Mouse (Mus musculus): Measurements from ENCODE around the gene Tyw5. TPM values are rescaled to one million over a fixed set of nuclear protein-coding genes. Genes with fewer than 3 reads are reported as not detected.
A peak's percentile ranks its signal among the peaks of the same experiment; 100 is the strongest.

The Tyw5 gene
- 32.4 and 36.3 TPM in 2 replicates for polyA plus RNA-seq (2015; fragmentation: Nextera tagmentation; extraction: Ambion mirVana)

- under 1% methylated on average over 72 of the region's 72 CpGs for WGBS
- ATAC-seq (ENCODE audit: borderline replicate concordance, extremely low read depth, low FRiP score, low TSS enrichment): peak; percentile 91
Observed at GRCm38 (mm10) chr1:57406187-57407151, at the start of gene Tyw5, which contains the start of gene Maip1. Gene Tyw5 (minus strand): TSS chr1:57407101. Gene Maip1 (plus strand): TSS chr1:57406328.

GRCm38 (mm10) chr1:57450241-57450640 lies 43.3 kb upstream of the Tyw5 start:
- no peak overlapping the region for H3K9ac ChIP-seq
- H3K27me3 ChIP-seq: no peaks in the 10 kb centered on the region
- ATAC-seq (ENCODE audit: borderline replicate concordance, extremely low read depth, low FRiP score, low TSS enrichment): no peak
- H3K9me3 ChIP-seq: no peaks in the 10 kb centered on the region
- H3K4me2 ChIP-seq: no peak overlapping the region
- no peaks in the 10 kb centered on the region for H3K4me1 ChIP-seq
- no peaks in the 10 kb centered on the region for H3K36me3 ChIP-seq
- H3K27ac ChIP-seq: no peak overlapping the region
- 96% methylated on average over 1 of the region's 1 CpGs for WGBS
- no peak overlapping the region for H3K4me3 ChIP-seq

More at GRCm38 (mm10) chr1:57406187-57407151, at the start of gene Tyw5, which contains the start of gene Maip1:
- peak within 1 kb of the TSS; percentile 95 for H3K27ac ChIP-seq
- peaks cover 25% of the 10 kb centered on the region for H3K4me1 ChIP-seq
- no peaks in the 10 kb centered on the region for H3K9me3 ChIP-seq
- H3K4me3 ChIP-seq: peak within 1 kb of the TSS; percentile 80
- H3K27me3 ChIP-seq: no peaks in the 10 kb centered on the region
- H3K9ac ChIP-seq: peak within 1 kb of the TSS; percentile 89
- H3K36me3 ChIP-seq: no peaks in the 10 kb centered on the region
- peak within 1 kb of the TSS; percentile 57 for H3K4me2 ChIP-seq

- no peak for ATAC-seq (ENCODE audit: borderline replicate concordance, extremely low read depth, low FRiP score, low TSS enrichment)
- Histone ChIP-seq H3K9me3 (no peaks in the 10 kb centered on the region), H3K27ac (no peak overlapping the region), H3K4me3 (no peak overlapping the region), H3K4me1 (no peaks in the 10 kb centered on the region), H3K27me3 (no peaks in the 10 kb centered on the region), H3K4me2 (no peak overlapping the region), H3K9ac (no peak overlapping the region), H3K36me3 (no peaks in the 10 kb centered on the region)
- 54% methylated on average over 10 of the region's 10 CpGs for WGBS
Observed at GRCm38 (mm10) chr1:57445679-57446078, 38.8 kb upstream of the Tyw5 start.

DNA sequence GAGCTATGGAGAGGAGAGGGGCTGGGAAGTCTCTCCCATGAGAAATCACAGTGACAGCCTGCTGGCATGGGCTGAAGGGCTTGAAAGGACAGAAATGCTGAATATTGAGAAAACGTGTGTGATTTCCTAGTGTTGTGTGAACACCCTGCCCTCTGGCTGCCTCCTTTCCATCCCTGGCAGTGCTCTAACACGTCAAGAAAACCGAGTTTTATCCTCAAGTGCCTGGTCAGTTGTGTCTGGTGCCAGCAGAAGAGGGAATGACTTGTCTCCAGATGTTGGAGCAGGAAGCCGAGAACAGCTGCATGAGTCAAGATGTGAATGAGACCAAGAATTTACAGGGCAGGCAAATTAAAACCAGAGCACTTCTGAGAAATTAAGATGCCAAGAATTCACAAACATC lies 33.9 kb upstream of the Tyw5 start:
- no peak for ATAC-seq (ENCODE audit: borderline replicate concordance, extremely low read depth, low FRiP score, low TSS enrichment)
- Histone ChIP-seq H3K4me1 (peaks cover 5% of the 10 kb centered on the region; the same call in 1 of the 2 replicates), H3K9me3 (no peaks in the 10 kb centered on the region), H3K9ac (no peak overlapping the region), H3K4me3 (no peak overlapping the region), H3K4me2 (no peak overlapping the region), H3K36me3 (no peaks in the 10 kb centered on the region), H3K27me3 (no peaks in the 10 kb centered on the region), H3K27ac (no peak overlapping the region)
- 37% methylated on average over 4 of the region's 4 CpGs for WGBS

- Histone ChIP-seq H3K4me3 (no peak overlapping the region), H3K27ac (no peak overlapping the region), H3K4me1 (peaks cover 6% of the 10 kb centered on the region; the same call in 1 of the 2 replicates)
Observed at GRCm38 (mm10) chr1:57439026-57439425, 32.1 kb upstream of the Tyw5 start.

GRCm38 (mm10) chr1:57436954-57437353 lies 30.1 kb upstream of the Tyw5 start:
- 19% methylated on average over 9 of the region's 9 CpGs for WGBS
- ATAC-seq (ENCODE audit: borderline replicate concordance, extremely low read depth, low FRiP score, low TSS enrichment): peak; percentile 57
- H3K27ac ChIP-seq: peak overlapping the region; percentile 60

More at GRCm38 (mm10) chr1:57439026-57439425, 32.1 kb upstream of the Tyw5 start:
- 78% methylated on average over 6 of the region's 6 CpGs for WGBS
- ATAC-seq (ENCODE audit: borderline replicate concordance, extremely low read depth, low FRiP score, low TSS enrichment): no peak
- Histone ChIP-seq H3K4me2 (no peak overlapping the region), H3K9me3 (no peaks in the 10 kb centered on the region), H3K36me3 (no peaks in the 10 kb centered on the region), H3K27me3 (no peaks in the 10 kb centered on the region), H3K9ac (no peak overlapping the region)

DNA sequence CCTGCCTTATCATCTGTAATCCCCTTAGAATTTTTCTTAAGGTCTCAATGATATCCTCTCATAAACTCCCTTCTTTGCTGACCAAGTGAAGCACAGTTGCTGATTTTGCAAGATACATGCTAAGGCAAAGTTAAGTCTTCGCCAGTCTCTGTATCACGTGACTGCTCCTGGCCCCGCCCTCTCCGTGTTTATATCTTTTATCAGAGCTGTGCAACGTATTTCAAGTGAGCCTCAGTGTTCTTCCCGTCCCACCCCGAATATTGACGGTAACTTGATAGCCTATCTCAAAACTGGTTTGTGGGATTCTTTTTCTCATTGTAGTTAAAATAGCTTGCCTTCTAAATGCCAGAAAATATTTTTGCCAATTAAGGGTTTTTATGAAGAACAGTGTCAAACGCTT lies 29.5 kb upstream of the Tyw5 start:
- peak overlapping the region; percentile 23; the same call in 1 of the 2 replicates for H3K9ac ChIP-seq
- peak; percentile 80; the same call in 1 of the 2 replicates for ATAC-seq (ENCODE audit: borderline replicate concordance, extremely low read depth, low FRiP score, low TSS enrichment)

More at GRCm38 (mm10) chr1:57436954-57437353, 30.1 kb upstream of the Tyw5 start:
- Histone ChIP-seq H3K4me2 (peak overlapping the region; percentile 52), H3K4me1 (peaks cover 6% of the 10 kb centered on the region; the same call in 1 of the 2 replicates), H3K4me3 (peak overlapping the region; percentile 29), H3K27me3 (no peaks in the 10 kb centered on the region), H3K9ac (peak overlapping the region; percentile 23; the same call in 1 of the 2 replicates), H3K36me3 (no peaks in the 10 kb centered on the region), H3K9me3 (no peaks in the 10 kb centered on the region)

GRCm38 (mm10) chr1:57433141-57433540 lies 26.2 kb upstream of the Tyw5 start:
- Histone ChIP-seq H3K27me3 (no peaks in the 10 kb centered on the region), H3K4me3 (no peak overlapping the region), H3K36me3 (no peaks in the 10 kb centered on the region), H3K9me3 (no peaks in the 10 kb centered on the region), H3K27ac (no peak overlapping the region), H3K4me2 (no peak overlapping the region), H3K4me1 (peaks cover 17% of the 10 kb centered on the region), H3K9ac (no peak overlapping the region)
- WGBS: 83% methylated on average over 7 of the region's 7 CpGs
- ATAC-seq (ENCODE audit: borderline replicate concordance, extremely low read depth, low FRiP score, low TSS enrichment): no peak

More for the DNA sequence above, 29.5 kb upstream of the Tyw5 start:
- Histone ChIP-seq H3K4me2 (peak overlapping the region; percentile 52), H3K27ac (peak overlapping the region; percentile 60), H3K4me1 (peaks cover 6% of the 10 kb centered on the region; the same call in 1 of the 2 replicates), H3K4me3 (peak overlapping the region; percentile 29), H3K36me3 (no peaks in the 10 kb centered on the region), H3K27me3 (no peaks in the 10 kb centered on the region), H3K9me3 (no peaks in the 10 kb centered on the region)
- 26% methylated on average over 9 of the region's 9 CpGs for WGBS

DNA sequence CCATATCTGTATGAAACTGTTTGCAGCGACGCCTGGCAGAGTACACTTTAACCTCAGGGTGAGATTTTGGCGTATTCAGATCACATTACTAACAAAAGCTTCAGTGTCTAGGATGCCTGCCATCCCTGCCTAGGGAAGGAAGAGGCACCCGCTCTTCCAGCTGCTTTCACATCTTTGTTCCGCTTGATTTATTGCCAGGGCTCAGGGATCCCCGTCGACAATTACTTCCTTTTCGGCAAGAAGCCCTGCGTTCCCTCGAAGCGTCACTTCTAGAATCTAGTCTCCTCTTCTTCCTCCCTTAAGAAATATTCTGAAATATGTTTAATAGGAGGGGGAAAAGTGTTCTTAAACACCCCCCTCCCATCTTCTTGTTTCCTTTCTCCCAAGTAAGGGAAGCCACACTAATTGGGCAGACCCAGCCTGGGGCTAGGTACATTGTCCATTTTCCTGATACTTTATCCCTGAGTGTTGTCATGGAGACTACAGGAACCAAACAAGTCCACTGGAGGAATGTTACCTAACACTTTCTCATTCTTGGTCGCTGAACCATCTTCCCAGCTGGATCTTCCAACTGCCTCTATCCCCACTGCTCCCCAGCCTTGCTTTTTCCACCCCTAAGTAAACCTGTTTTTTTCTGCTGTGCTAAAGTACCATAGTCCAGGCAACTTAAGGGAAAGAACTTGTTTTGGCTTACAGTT lies 23.0 kb upstream of the Tyw5 start:
- Histone ChIP-seq H3K27me3 (no peaks in the 10 kb centered on the region), H3K27ac (no peak overlapping the region), H3K4me2 (peak overlapping the region; percentile 45), H3K9me3 (no peaks in the 10 kb centered on the region), H3K9ac (no peak overlapping the region), H3K4me1 (peaks cover 11% of the 10 kb centered on the region), H3K36me3 (no peaks in the 10 kb centered on the region), H3K4me3 (no peak overlapping the region)
- WGBS: 16% methylated on average over 12 of the region's 12 CpGs
- 0 out of 2 replicates have a peak, but pooled peaks have one; percentile 17 for ATAC-seq (ENCODE audit: borderline replicate concordance, extremely low read depth, low FRiP score, low TSS enrichment)

- ATAC-seq (ENCODE audit: borderline replicate concordance, extremely low read depth, low FRiP score, low TSS enrichment): peak; percentile 42; the same call in 1 of the 2 replicates
- H3K9me3 ChIP-seq: no peaks in the 10 kb centered on the region
- H3K9ac ChIP-seq: no peak overlapping the region
- H3K4me2 ChIP-seq: peak overlapping the region; percentile 35
- H3K4me3 ChIP-seq: no peak overlapping the region
- no peaks in the 10 kb centered on the region for H3K36me3 ChIP-seq
- peaks cover 11% of the 10 kb centered on the region for H3K4me1 ChIP-seq
- 51% methylated on average over 16 of the region's 16 CpGs for WGBS
- no peak overlapping the region for H3K27ac ChIP-seq
- H3K27me3 ChIP-seq: no peaks in the 10 kb centered on the region
Observed at GRCm38 (mm10) chr1:57428368-57429308, 21.7 kb upstream of the Tyw5 start.

DNA sequence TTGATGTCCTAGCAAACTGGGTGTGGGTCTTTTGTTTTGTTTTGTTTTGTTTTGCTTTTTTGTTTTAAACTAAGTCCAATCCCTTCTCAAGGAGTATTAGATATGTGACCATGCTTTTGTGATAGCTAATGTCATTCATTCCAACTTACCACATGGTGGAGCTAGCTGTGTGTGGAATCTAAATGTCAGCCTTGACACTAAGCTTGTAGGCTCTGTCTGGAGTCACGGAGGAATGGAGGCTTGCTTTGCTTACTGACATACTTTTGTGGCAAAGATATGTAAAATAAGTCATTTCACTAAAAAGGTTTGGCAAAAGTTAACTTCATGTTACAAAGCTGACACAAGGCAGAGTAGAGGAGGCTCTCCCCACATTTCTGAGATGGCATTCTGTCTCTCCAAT lies 16.8 kb upstream of the Tyw5 start:
- Histone ChIP-seq H3K4me2 (no peak overlapping the region), H3K36me3 (no peaks in the 10 kb centered on the region), H3K4me3 (no peak overlapping the region), H3K4me1 (no peaks in the 10 kb centered on the region), H3K9me3 (no peaks in the 10 kb centered on the region), H3K27me3 (no peaks in the 10 kb centered on the region), H3K27ac (no peak overlapping the region), H3K9ac (no peak overlapping the region)
- 9% methylated on average over 1 of the region's 1 CpGs for WGBS
- no peak for ATAC-seq (ENCODE audit: borderline replicate concordance, extremely low read depth, low FRiP score, low TSS enrichment)

All from lung, embryonic 15.5 days (tissue).